Mouse (Mus musculus): Measurements from ENCODE around the gene Sidt1.
"Not testable (repeated sequence)": the region's sequence is repeated elsewhere in the genome, so short reads cannot be mapped to it uniquely, and the experiment has no call there.

The Sidt1 gene

GRCm38 (mm10) chr16:44302126-44302892 lies 30.7 kb downstream of the Sidt1 start:
- no peak for DNase-seq

GRCm38 (mm10) chr16:44299438-44300093 lies 33.4 kb downstream of the Sidt1 start:
- no peak for DNase-seq

- DNase-seq: no peak
Observed at GRCm38 (mm10) chr16:44293960-44294359, 39.0 kb downstream of the Sidt1 start.

- not testable (repeated sequence) for DNase-seq
Observed at GRCm38 (mm10) chr16:44292681-44293080, 40.3 kb downstream of the Sidt1 start.

GRCm38 (mm10) chr16:44289004-44289648 lies 43.9 kb downstream of the Sidt1 start:
- DNase-seq: no peak

GRCm38 (mm10) chr16:44287356-44287950 lies 45.5 kb downstream of the Sidt1 start:
- DNase-seq: no peak

GRCm38 (mm10) chr16:44282614-44283325 lies 50.2 kb downstream of the Sidt1 start:
- no peak for DNase-seq

- no peak for DNase-seq
Observed at GRCm38 (mm10) chr16:44282036-44282435, 51.0 kb downstream of the Sidt1 start.

- no peak for DNase-seq
Observed at GRCm38 (mm10) chr16:44280806-44281205, 52.2 kb downstream of the Sidt1 start.

- no peak for DNase-seq
Observed at GRCm38 (mm10) chr16:44277212-44277611, 55.8 kb downstream of the Sidt1 start.

GRCm38 (mm10) chr16:44271371-44272038 lies 61.5 kb downstream of the Sidt1 start:
- DNase-seq: no peak

- DNase-seq: peak; percentile 17 to 55
Observed at GRCm38 (mm10) chr16:44270606-44271005, 62.4 kb downstream of the Sidt1 start.

GRCm38 (mm10) chr16:44269578-44269977 lies 63.4 kb downstream of the Sidt1 start:
- no peak for DNase-seq

GRCm38 (mm10) chr16:44268541-44269215 lies 64.3 kb downstream of the Sidt1 start:
- no peak for DNase-seq

GRCm38 (mm10) chr16:44265562-44265961 lies 67.4 kb downstream of the Sidt1 start:
- DNase-seq: no peak

GRCm38 (mm10) chr16:44264916-44265315 lies 68.1 kb downstream of the Sidt1 start:
- no peak for DNase-seq

- no peak for DNase-seq
Observed at GRCm38 (mm10) chr16:44257476-44257875, 75.5 kb downstream of the Sidt1 start.

- DNase-seq: peak; percentile 23 to 59
Observed at GRCm38 (mm10) chr16:44254698-44255097, 78.3 kb downstream of the Sidt1 start.

GRCm38 (mm10) chr16:44253797-44254634 lies 79.0 kb downstream of the Sidt1 start:
- DNase-seq: no peak

- no peak for DNase-seq
Observed at GRCm38 (mm10) chr16:44252735-44253134, 80.3 kb downstream of the Sidt1 start.

GRCm38 (mm10) chr16:44249985-44250384 lies 83.0 kb downstream of the Sidt1 start:
- no peak for DNase-seq

Data from lung, postnatal 4 days (tissue).